Mouse (Mus musculus) limb, embryonic 11.5 days (tissue): Measurements from ENCODE around the gene Mapk8ip2. TPM values are rescaled to one million over a fixed set of nuclear protein-coding genes. Genes with fewer than 3 reads are reported as not detected.

ENCODE experiments used
- ATAC-seq: fragments of 200-750 bp; cut with Nextera tagmentation; 2 replicates; pipeline ENCODE4 v1.8.0; 2017; ENCODE audit warnings: low read depth; ENCODE audit not compliant: insufficient number of reproducible peaks, low FRiP score, low TSS enrichment
- DNase-seq: peaks from one replicate; pipeline ENCODE4 v3.0.0-alpha.2; 2015; ENCODE audit warnings: low spot score
- H3K27ac ChIP-seq: fragments of 300-500 bp; sonication (generic); replicated peaks from 2 replicates; pipeline ENCODE4 v1.5.1; 2014; ENCODE audit warnings: low read depth, mild to moderate bottlenecking, low read length
- H3K27me3 ChIP-seq: fragments of 300-500 bp; sonication (generic); 2 replicates; pipeline ENCODE4 v1.6.1; 2014; ENCODE audit warnings: mild to moderate bottlenecking, low read length, mixed read lengths; ENCODE audit not compliant: control insufficient read depth, insufficient read depth
- H3K36me3 ChIP-seq: fragments of 300-500 bp; sonication (generic); 2 replicates; pipeline ENCODE4 v1.6.1; 2014; ENCODE audit warnings: mild to moderate bottlenecking, low read length, moderate library complexity, mixed read lengths; ENCODE audit not compliant: control insufficient read depth, insufficient read depth
- H3K4me1 ChIP-seq: fragments of 300-500 bp; sonication (generic); 2 replicates; pipeline ENCODE4 v1.6.1; 2014; ENCODE audit warnings: low read length, mixed read lengths; ENCODE audit not compliant: control insufficient read depth, insufficient read depth
- H3K4me2 ChIP-seq: fragments of 300-500 bp; sonication (generic); 2 replicates; pipeline ENCODE4 v1.6.1; 2014; ENCODE audit warnings: low read depth, mild to moderate bottlenecking, moderate library complexity; ENCODE audit not compliant: severe bottlenecking
- H3K4me3 ChIP-seq: fragments of 300-500 bp; sonication (generic); 2 replicates; pipeline ENCODE4 v1.5.1; 2014; ENCODE audit warnings: low read depth, low read length
- H3K9ac ChIP-seq: fragments of 300-500 bp; sonication (generic); 2 replicates; pipeline ENCODE4 v1.6.1; 2014; ENCODE audit warnings: mild to moderate bottlenecking, low read length
- H3K9me3 ChIP-seq: fragments of 300-500 bp; sonication (generic); 2 replicates; pipeline ENCODE4 v1.6.1; 2016; ENCODE audit warnings: low read length; ENCODE audit not compliant: control insufficient read depth
- WGBS: fragments of 180-500 bp; shearing (Covaris S2); extraction: QIAGEN DNeasy Blood & Tissue Kit; methylation state at CpG from one replicate; pipeline ENCODE4 v1.1.7; 2014; 5-methylcytosine and 5-hydroxymethylcytosine counted together
- polyA plus RNA-seq: library from polyadenylated mRNA; unstranded; fragments of >200 nt; fragmentation: Nextera tagmentation; extraction: Ambion mirVana; gene quantifications from 2 replicates; pipeline ENCODE4 v1.2.1, GENCODE M21; 2014

The Mapk8ip2 gene
- polyA plus RNA-seq, 1 experiment from 2014 or later, result 1.3 TPM

GRCm38 (mm10) chr15:89478622-89479021 lies 24.9 kb downstream of the Mapk8ip2 start:
- no peak overlapping the region for H3K4me3 ChIP-seq
- WGBS, result 89% methylated on average over 3 of the region's 3 CpGs
- H3K9me3 ChIP-seq, result no peaks in the 10 kb centered on the region
- peaks cover 4% of the 10 kb centered on the region; the same call in 1 of the 2 replicates for H3K4me1 ChIP-seq
- ATAC-seq (no peak), DNase-seq (no peak)
- no peaks in the 10 kb centered on the region for H3K27me3 ChIP-seq
- no peak overlapping the region for H3K9ac ChIP-seq
- H3K27ac ChIP-seq, result no peak overlapping the region
- no peaks in the 10 kb centered on the region for H3K36me3 ChIP-seq
- H3K4me2 ChIP-seq, result no peak overlapping the region

GRCm38 (mm10) chr15:89480584-89480983 lies 26.9 kb downstream of the Mapk8ip2 start:
- Histone ChIP-seq H3K4me3 (no peak overlapping the region), H3K27ac (no peak overlapping the region), H3K9me3 (no peaks in the 10 kb centered on the region), H3K27me3 (no peaks in the 10 kb centered on the region), H3K4me2 (no peak overlapping the region), H3K36me3 (no peaks in the 10 kb centered on the region), H3K9ac (no peak overlapping the region), H3K4me1 (peaks cover 2% of the 10 kb centered on the region; the same call in 1 of the 2 replicates)
- WGBS, result 80% methylated on average over 8 of the region's 8 CpGs
- DNase-seq (no peak), ATAC-seq (no peak)

- no peak for DNase-seq
- Histone ChIP-seq H3K4me1 (no peaks in the 10 kb centered on the region), H3K9me3 (no peaks in the 10 kb centered on the region), H3K4me3 (no peak overlapping the region), H3K36me3 (no peaks in the 10 kb centered on the region), H3K9ac (no peak overlapping the region), H3K27me3 (no peaks in the 10 kb centered on the region), H3K4me2 (no peak overlapping the region), H3K27ac (no peak overlapping the region)
- ATAC-seq, result no peak
- 77% methylated on average over 12 of the region's 12 CpGs for WGBS
Measured at GRCm38 (mm10) chr15:89488182-89488581, 34.5 kb downstream of the Mapk8ip2 start.

- H3K27ac ChIP-seq, result no peak overlapping the region
- H3K36me3 ChIP-seq, result no peaks in the 10 kb centered on the region
- no peak overlapping the region for H3K4me2 ChIP-seq
- no peaks in the 10 kb centered on the region for H3K27me3 ChIP-seq
- 42% methylated on average over 14 of the region's 14 CpGs for WGBS
- H3K4me3 ChIP-seq, result no peak overlapping the region
- no peak for DNase-seq
- no peak overlapping the region for H3K9ac ChIP-seq
- no peak for ATAC-seq
- H3K4me1 ChIP-seq, result no peaks in the 10 kb centered on the region
- H3K9me3 ChIP-seq, result no peaks in the 10 kb centered on the region
Measured at GRCm38 (mm10) chr15:89488611-89489117, 35.0 kb downstream of the Mapk8ip2 start.

GRCm38 (mm10) chr15:89494970-89495369 lies 41.3 kb downstream of the Mapk8ip2 start:
- Histone ChIP-seq H3K27me3 (peaks cover 16% of the 10 kb centered on the region), H3K27ac (no peak overlapping the region), H3K4me2 (no peak overlapping the region), H3K9ac (no peak overlapping the region), H3K4me3 (no peak overlapping the region), H3K36me3 (no peaks in the 10 kb centered on the region), H3K4me1 (peaks cover 9% of the 10 kb centered on the region), H3K9me3 (no peaks in the 10 kb centered on the region)
- no peak for DNase-seq
- 72% methylated on average over 4 of the region's 4 CpGs for WGBS
- no peak for ATAC-seq

GRCm38 (mm10) chr15:89496131-89496530 lies 42.4 kb downstream of the Mapk8ip2 start:
- Histone ChIP-seq H3K27ac (no peak overlapping the region), H3K4me3 (no peak overlapping the region), H3K4me1 (peaks cover 10% of the 10 kb centered on the region), H3K36me3 (no peaks in the 10 kb centered on the region), H3K27me3 (peaks cover 18% of the 10 kb centered on the region), H3K9ac (no peak overlapping the region), H3K9me3 (no peaks in the 10 kb centered on the region), H3K4me2 (no peak overlapping the region)
- DNase-seq (no peak), ATAC-seq (no peak)
- WGBS, result 78% methylated on average over 4 of the region's 4 CpGs

- WGBS, result 31% methylated on average over 2 of the region's 2 CpGs
- no peaks in the 10 kb centered on the region for H3K36me3 ChIP-seq
- H3K27me3 ChIP-seq, result peaks cover 18% of the 10 kb centered on the region
- DNase-seq (no peak), ATAC-seq (no peak)
- H3K9ac ChIP-seq, result no peak overlapping the region
- no peaks in the 10 kb centered on the region for H3K9me3 ChIP-seq
- H3K4me2 ChIP-seq, result no peak overlapping the region
- H3K4me3 ChIP-seq, result no peak overlapping the region
- peaks cover 10% of the 10 kb centered on the region for H3K4me1 ChIP-seq
- H3K27ac ChIP-seq, result no peak overlapping the region
Measured at GRCm38 (mm10) chr15:89496841-89497240, 43.1 kb downstream of the Mapk8ip2 start.

GRCm38 (mm10) chr15:89497391-89498048 lies 43.8 kb downstream of the Mapk8ip2 start:
- no peak for ATAC-seq
- Histone ChIP-seq H3K27me3 (peaks cover 18% of the 10 kb centered on the region), H3K9me3 (no peaks in the 10 kb centered on the region), H3K27ac (no peak overlapping the region), H3K4me2 (no peak overlapping the region), H3K9ac (no peak overlapping the region), H3K36me3 (no peaks in the 10 kb centered on the region), H3K4me1 (peaks cover 10% of the 10 kb centered on the region), H3K4me3 (no peak overlapping the region)
- DNase-seq, result no peak
- WGBS, result 24% methylated on average over 4 of the region's 4 CpGs
